In genomic region chr9:96502856-96503610, GRCm38 (mm10) we compare ENCODE assay signal across 21 mouse cellular contexts. TPM values are rescaled to one million over a fixed set of nuclear protein-coding genes. Genes with fewer than 3 reads are reported as not detected.
DNase-seq lines count a peak whose midpoint lies in the region; ATAC-seq lines count a peak whose summit lies in the region.
"Had no signal": no experiment of that assay in that cellular context is flagged by ENCODE, and none has a peak within 500 bp of the region (broad histone marks: within the 10 kb centered on the region; RNA-seq: fewer than 3 reads in every experiment).

No protein-coding gene starts in this region.

- H3K4me3 ChIP-seq in embryonic facial prominence, embryonic 14.5 days (ENCODE audit: low read depth, low read length): no peak overlapping the region
- H3K4me3 ChIP-seq: heart, embryonic 13.5 days; limb, embryonic 15.5 days; neural tube, embryonic 13.5 days; stomach, embryonic 15.5 days had no signal

- 67% methylated on average over 6 of the region's 6 CpGs for WGBS in embryonic facial prominence, embryonic 14.5 days

- no peak for DNase-seq in cerebellum, postnatal 4 days (ENCODE audit: low spot score in 2 of 2)
- DNase-seq in kidney, adult 9 months: peak; percentile 43
- DNase-seq in kidney, postnatal 14 days: no peak
- DNase-seq in cerebellum, adult 11-12 months: peak; percentile 52
- DNase-seq in embryonic facial prominence, embryonic 14.5 days (ENCODE audit: low spot score): peak; percentile 12
- DNase-seq in embryo, embryonic 11 days: no peak
- DNase-seq: adrenal gland, postnatal 25 days; heart, postnatal 4 days had no signal

- ATAC-seq in cerebellum, adult (ENCODE audit: insufficient number of reproducible peaks, low FRiP score, low TSS enrichment): 0 out of 2 replicates have a peak, but pooled peaks have one; percentile 6
- no peak for ATAC-seq in embryonic facial prominence, embryonic 14.5 days (ENCODE audit: low read depth)
- no peak for ATAC-seq in monocyte, adult 5-6 weeks (replicated peaks; ENCODE audit: insufficient number of reproducible peaks, low FRiP score, low TSS enrichment, poor library complexity, severe bottlenecking)
- ATAC-seq: activated CD4-positive, CD25-positive, alpha-beta regulatory T cell, adult 4 months; midbrain, embryonic 16.5 days had no signal

- peaks cover 3% of the 10 kb centered on the region for H3K4me1 ChIP-seq in embryonic facial prominence, embryonic 14.5 days (ENCODE audit: control insufficient read depth, insufficient read depth, low read length)
- H3K4me1 ChIP-seq: heart, embryonic 13.5 days had no signal

- peaks cover 7% of the 10 kb centered on the region; the same call in 1 of the 2 replicates for H3K9me3 ChIP-seq in embryonic facial prominence, embryonic 14.5 days (ENCODE audit: control insufficient read depth, low read length)
- H3K9me3 ChIP-seq: limb, embryonic 15.5 days; stomach, embryonic 15.5 days had no signal

- no peaks in the 10 kb centered on the region for H3K27me3 ChIP-seq in embryonic facial prominence, embryonic 14.5 days (replicated peaks; ENCODE audit: control insufficient read depth, insufficient read depth, low read length)
- H3K27me3 ChIP-seq: heart, embryonic 13.5 days; limb, embryonic 15.5 days; neural tube, embryonic 13.5 days; stomach, embryonic 15.5 days had no signal

- H3K36me3 ChIP-seq in embryonic facial prominence, embryonic 14.5 days (ENCODE audit: control insufficient read depth, insufficient read depth, low read length): no peaks in the 10 kb centered on the region
- H3K36me3 ChIP-seq: heart, embryonic 13.5 days; limb, embryonic 15.5 days; neural tube, embryonic 13.5 days; stomach, embryonic 15.5 days had no signal

- no peak overlapping the region for H3K9ac ChIP-seq in embryonic facial prominence, embryonic 14.5 days (ENCODE audit: low read depth, low read length)
- H3K9ac ChIP-seq: heart, embryonic 13.5 days; limb, embryonic 15.5 days; neural tube, embryonic 13.5 days; stomach, embryonic 15.5 days had no signal

- no peak overlapping the region for H3K27ac ChIP-seq in embryonic facial prominence, embryonic 14.5 days (replicated peaks; ENCODE audit: low read depth, low read length)
- H3K27ac ChIP-seq: heart, embryonic 13.5 days; limb, embryonic 15.5 days; neural tube, embryonic 13.5 days; stomach, embryonic 15.5 days had no signal

- no peak overlapping the region for H3K4me2 ChIP-seq in embryonic facial prominence, embryonic 14.5 days (ENCODE audit: low read depth, low read length)
- H3K4me2 ChIP-seq: heart, embryonic 13.5 days; limb, embryonic 15.5 days; neural tube, embryonic 13.5 days; stomach, embryonic 15.5 days had no signal

RNA-seq across cellular contexts. Expression of gene Gm28729, which starts 22.0 kb away (rescaled TPM):
- polyA plus RNA-seq in embryonic facial prominence, embryonic 14.5 days (2014; fragmentation: Nextera tagmentation; extraction: Ambion mirVana): 0.13 and 0.64 TPM in 2 replicates
- total RNA-seq in monocyte, adult 5-6 weeks (2017): not detected in 3 replicates
- total RNA-seq: adrenal gland, postnatal 25 days; gastrocnemius, adult 18-20 months; granulocyte monocyte progenitor cell, adult 5-6 weeks; heart, postnatal 4 days had no signal
- polyA plus RNA-seq: activated CD4-positive, CD25-positive, alpha-beta regulatory T cell, adult 4 months; embryonic facial prominence, embryonic 11.5 days; forebrain, embryonic 11.5 days; heart, embryonic 13.5 days; intestine, embryonic 14.5 days; neural tube, embryonic 13.5 days; stomach, embryonic 15.5 days had no signal

RNA-seq across cellular contexts. Expression of gene Rnf7, which starts 24.6 kb away (rescaled TPM):
- 273 and 278 TPM in 2 replicates for polyA plus RNA-seq in embryonic facial prominence, embryonic 14.5 days (2014; fragmentation: Nextera tagmentation; extraction: Ambion mirVana)
- total RNA-seq in monocyte, adult 5-6 weeks (2017): 49.1 to 62.7 TPM (median 62.4 TPM) in 3 replicates

Comparison
In these comparisons a context has a peak if more than half of its experiments do, and no peak if none do; other contexts are left out.
1. DNase-seq: peak in kidney, adult 9 months (single experiment), cerebellum, adult 11-12 months (single experiment) and embryonic facial prominence, embryonic 14.5 days (single experiment); none in cerebellum, postnatal 4 days (0 of 2), kidney, postnatal 14 days (single experiment) and embryo, embryonic 11 days (single experiment).